Mouse (Mus musculus): ENCODE data around the gene Gch1.

- no peak for TF ChIP-seq CTCF (IDR thresholded peaks at IDR 0.05; ENCODE audit: borderline replicate concordance, control insufficient read depth, extremely low read depth, insufficient read depth, low read length, poor library complexity)
- TF ChIP-seq POLR2A (IDR thresholded peaks at IDR 0.05; ENCODE audit: control insufficient read depth, extremely low read depth, insufficient read depth, low read length, poor library complexity), result no peak
Measured at GRCm38 (mm10) chr14:47161921-47162427, 27.2 kb downstream of the Gch1 start.

Measured in thymus, adult 2 months (tissue).